Mouse (Mus musculus): ENCODE measurements at regions not wholly inside any gene's neighbourhood (a gene's known extent, or its start where the extent isn't known, plus 50 kb on each side); places are given as distances from the start of the nearest gene placed in this dataset.

DNA sequence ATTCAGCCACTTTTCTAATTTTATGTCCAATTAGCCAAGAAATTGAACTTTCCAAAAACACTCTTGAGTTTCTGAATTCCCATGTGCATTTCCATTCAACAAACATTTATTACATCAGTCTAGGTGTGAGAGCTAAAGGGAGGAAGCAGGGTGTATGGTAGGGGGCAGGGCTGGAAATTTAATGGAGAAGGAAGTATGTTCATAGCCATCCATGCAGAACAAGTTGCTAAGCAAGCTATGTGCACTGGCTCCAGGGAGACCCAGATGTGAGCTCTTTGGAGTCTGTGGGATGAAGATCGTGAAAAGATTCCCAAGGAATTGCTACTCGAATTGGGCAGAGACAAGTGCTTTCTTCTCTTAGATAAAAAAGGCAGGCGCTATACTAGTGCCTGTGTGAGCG lies 388.2 kb upstream of the Fam92a start:
- TF ChIP-seq POLR2A (IDR thresholded peaks at IDR 0.05; ENCODE audit: control insufficient read depth, extremely low read depth, insufficient read depth, low read length, poor library complexity) (no peak), CTCF (IDR thresholded peaks at IDR 0.05; ENCODE audit: borderline replicate concordance, control insufficient read depth, extremely low read depth, insufficient read depth, low read length, poor library complexity) (no peak)
